Mouse (Mus musculus) limb, embryonic 11.5 days (tissue): ENCODE results near the gene Caprin2. TPM values are rescaled to one million over a fixed set of nuclear protein-coding genes. Genes with fewer than 3 reads are reported as not detected.
A peak's percentile ranks its signal among the peaks of the same experiment; 100 is the strongest.
"Not testable (repeated sequence)": the region's sequence is repeated elsewhere in the genome, so short reads cannot be mapped to it uniquely, and the experiment has no call there.

Experiments
- ATAC-seq: fragments of 200-750 bp; cut with Nextera tagmentation; 2 replicates; pipeline ENCODE4 v1.8.0; 2017; ENCODE audit warnings: low read depth; ENCODE audit not compliant: insufficient number of reproducible peaks, low FRiP score, low TSS enrichment
- DNase-seq: peaks from one replicate; pipeline ENCODE4 v3.0.0-alpha.2; 2015; ENCODE audit warnings: low spot score
- H3K27ac ChIP-seq: fragments of 300-500 bp; sonication (generic); replicated peaks from 2 replicates; pipeline ENCODE4 v1.5.1; 2014; ENCODE audit warnings: low read depth, mild to moderate bottlenecking, low read length
- H3K27me3 ChIP-seq: fragments of 300-500 bp; sonication (generic); 2 replicates; pipeline ENCODE4 v1.6.1; 2014; ENCODE audit warnings: mild to moderate bottlenecking, low read length, mixed read lengths; ENCODE audit not compliant: control insufficient read depth, insufficient read depth
- H3K36me3 ChIP-seq: fragments of 300-500 bp; sonication (generic); 2 replicates; pipeline ENCODE4 v1.6.1; 2014; ENCODE audit warnings: mild to moderate bottlenecking, low read length, moderate library complexity, mixed read lengths; ENCODE audit not compliant: control insufficient read depth, insufficient read depth
- H3K4me1 ChIP-seq: fragments of 300-500 bp; sonication (generic); 2 replicates; pipeline ENCODE4 v1.6.1; 2014; ENCODE audit warnings: low read length, mixed read lengths; ENCODE audit not compliant: control insufficient read depth, insufficient read depth
- H3K4me2 ChIP-seq: fragments of 300-500 bp; sonication (generic); 2 replicates; pipeline ENCODE4 v1.6.1; 2014; ENCODE audit warnings: low read depth, mild to moderate bottlenecking, moderate library complexity; ENCODE audit not compliant: severe bottlenecking
- H3K4me3 ChIP-seq: fragments of 300-500 bp; sonication (generic); 2 replicates; pipeline ENCODE4 v1.5.1; 2014; ENCODE audit warnings: low read depth, low read length
- H3K9ac ChIP-seq: fragments of 300-500 bp; sonication (generic); 2 replicates; pipeline ENCODE4 v1.6.1; 2014; ENCODE audit warnings: mild to moderate bottlenecking, low read length
- H3K9me3 ChIP-seq: fragments of 300-500 bp; sonication (generic); 2 replicates; pipeline ENCODE4 v1.6.1; 2016; ENCODE audit warnings: low read length; ENCODE audit not compliant: control insufficient read depth
- WGBS: fragments of 180-500 bp; shearing (Covaris S2); extraction: QIAGEN DNeasy Blood & Tissue Kit; methylation state at CpG from one replicate; pipeline ENCODE4 v1.1.7; 2014; 5-methylcytosine and 5-hydroxymethylcytosine counted together
- polyA plus RNA-seq: library from polyadenylated mRNA; unstranded; fragments of >200 nt; fragmentation: Nextera tagmentation; extraction: Ambion mirVana; gene quantifications from 2 replicates; pipeline ENCODE4 v1.2.1, GENCODE M21; 2014

The Caprin2 gene
- 10.8 and 12.3 TPM in 2 replicates for polyA plus RNA-seq

DNA sequence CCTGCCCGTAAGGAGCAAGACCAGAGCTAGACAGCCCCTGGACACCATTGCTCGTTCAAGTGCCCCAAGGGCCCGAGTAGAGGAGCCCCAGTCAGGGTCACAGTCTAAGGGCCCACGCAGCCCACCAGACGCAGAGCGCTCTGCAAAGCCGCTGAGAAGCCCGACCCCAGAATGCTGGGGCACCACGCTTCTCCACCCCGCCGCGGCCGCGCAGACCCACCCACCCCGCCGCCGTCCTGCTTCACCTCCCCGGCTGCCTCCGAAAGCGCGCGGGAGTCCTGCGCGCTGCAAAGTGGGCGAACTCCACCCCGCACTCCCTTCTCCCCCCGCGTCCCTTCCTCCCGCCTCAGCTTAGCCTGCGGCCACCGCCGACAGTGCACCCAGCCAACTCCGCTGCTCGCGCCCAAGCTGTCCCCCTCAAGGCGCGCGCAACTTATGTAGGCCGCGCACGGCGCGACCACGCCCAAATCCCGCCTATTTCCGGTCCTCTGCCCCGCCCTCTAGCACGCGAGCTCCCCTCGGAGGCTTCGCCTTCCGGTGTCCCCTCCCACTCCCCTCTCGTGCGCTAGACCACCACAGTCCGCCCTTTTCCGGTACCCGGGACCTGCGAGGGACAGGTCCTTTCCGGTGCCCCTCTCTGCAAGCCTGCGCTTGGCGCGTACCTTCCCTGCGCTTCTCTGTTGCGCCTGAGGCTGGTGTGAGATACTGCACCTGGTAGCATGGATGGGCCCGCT, at the start of gene Caprin2:
Gene Caprin2 (minus strand): TSS at position 465 of the 734 bp plus-strand sequence.
- peak within 1 kb of the TSS; percentile 78 for H3K9ac ChIP-seq

DNA sequence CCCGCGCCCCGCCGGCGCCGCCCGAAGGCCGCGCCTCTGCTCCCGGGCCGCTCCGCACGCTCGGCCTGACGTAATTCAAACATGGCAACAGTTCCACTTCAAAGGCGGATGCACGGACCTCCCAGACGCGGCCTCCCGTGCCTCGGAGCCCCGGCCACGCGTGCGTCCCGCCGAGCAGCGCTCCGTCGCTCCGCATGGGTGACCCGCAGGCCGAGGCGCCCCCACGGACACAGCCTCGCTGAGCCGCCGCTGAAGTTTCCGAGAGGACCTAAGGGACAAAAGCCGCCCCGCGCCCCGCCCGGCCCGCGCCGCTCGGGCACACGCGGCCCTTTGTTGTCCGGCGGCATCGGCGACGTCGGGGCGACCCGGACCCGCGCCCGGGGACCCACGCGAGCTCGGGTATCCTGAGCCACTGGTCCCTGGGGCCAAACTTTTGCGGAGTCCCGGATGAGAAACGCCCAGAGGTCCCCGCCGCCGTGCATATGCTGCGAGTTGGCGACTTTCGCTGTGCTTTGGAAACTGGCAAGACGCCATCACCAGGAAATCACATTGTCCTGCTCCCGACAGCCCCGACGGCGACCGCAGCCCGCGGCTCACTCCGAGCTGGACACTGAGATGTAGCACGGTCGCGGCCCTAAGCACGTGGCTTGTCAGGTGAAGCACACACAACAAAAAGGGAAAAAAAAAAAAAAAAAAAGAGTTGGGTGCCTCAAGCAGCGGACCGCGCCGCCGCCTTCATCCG, 48.9 kb upstream of the Caprin2 start:
- WGBS: under 1% methylated on average over 91 of the region's 92 CpGs
- peak; percentile 49 for ATAC-seq
- no peaks in the 10 kb centered on the region; the same call in 1 of the 2 replicates for H3K36me3 ChIP-seq

More for the DNA sequence above, at the start of gene Caprin2:
- peak; percentile 97 for DNase-seq
- H3K4me2 ChIP-seq: peak within 1 kb of the TSS; percentile 82
- H3K36me3 ChIP-seq: no peaks in the 10 kb centered on the region
- peak; percentile 99 for ATAC-seq
- no peaks in the 10 kb centered on the region for H3K27me3 ChIP-seq
- H3K4me1 ChIP-seq: 0 out of 2 replicates have a peak, but pooled peaks cover 2% of the 10 kb centered on the region
- H3K9me3 ChIP-seq: no peaks in the 10 kb centered on the region
- under 1% methylated on average over 65 of the region's 65 CpGs for WGBS
- peak within 1 kb of the TSS; percentile 74 for H3K4me3 ChIP-seq
- peak within 1 kb of the TSS; percentile 70 for H3K27ac ChIP-seq

DNA sequence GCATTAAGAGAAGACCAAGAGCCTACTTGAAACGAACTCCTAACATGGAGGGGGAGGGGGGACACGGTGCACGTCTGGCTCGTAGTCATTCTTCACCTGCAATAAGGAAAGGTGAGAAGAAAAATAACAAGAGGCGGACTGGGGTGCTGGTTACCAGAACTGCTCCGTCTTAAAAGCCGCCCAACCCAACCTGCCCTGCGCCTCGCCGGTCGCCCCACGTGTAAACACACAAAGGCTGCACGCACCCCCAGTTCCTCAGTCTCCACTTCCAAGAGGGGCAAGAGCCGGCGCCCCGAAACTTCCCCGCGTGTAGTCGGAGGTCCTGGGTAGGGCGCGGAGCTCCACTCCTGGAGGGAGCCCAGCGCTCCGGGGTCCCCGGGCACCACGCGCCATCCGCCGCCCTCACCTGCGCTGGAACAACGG, 48.3 kb upstream of the Caprin2 start:
- WGBS: 0% methylated on average over 30 of the region's 30 CpGs
- ATAC-seq (no peak), DNase-seq (no peak)

More for the DNA sequence above, 48.9 kb upstream of the Caprin2 start:
- Histone ChIP-seq H3K4me3 (peak overlapping the region; percentile 97), H3K4me2 (peak overlapping the region; percentile 62), H3K9me3 (no peaks in the 10 kb centered on the region), H3K4me1 (no peaks in the 10 kb centered on the region), H3K27ac (peak overlapping the region; percentile 89), H3K9ac (peak overlapping the region; percentile 98), H3K27me3 (no peaks in the 10 kb centered on the region)
- DNase-seq: peak; percentile 80

DNA sequence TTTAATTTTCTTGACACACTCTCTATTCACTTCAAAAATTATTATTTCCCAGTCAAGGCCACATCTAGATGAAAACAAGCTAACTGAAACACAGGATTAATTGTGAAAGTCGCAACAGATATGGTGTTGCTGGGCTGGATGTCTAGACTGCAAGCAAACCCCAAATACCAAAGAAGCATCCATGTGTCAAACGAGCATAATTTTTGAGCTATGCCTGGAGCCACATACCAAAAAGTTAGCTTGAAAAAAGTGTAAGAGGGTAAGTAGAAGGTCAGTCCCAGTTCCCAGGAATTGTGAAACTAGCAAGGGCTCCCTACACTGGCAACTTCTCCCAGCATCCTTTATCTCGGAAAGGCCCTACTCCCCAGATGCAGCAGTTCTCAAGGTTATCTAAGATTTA, 47.7 kb upstream of the Caprin2 start:
- H3K9ac ChIP-seq: peak overlapping the region; percentile 98
- WGBS: 29% methylated on average over 3 of the region's 3 CpGs
- no peak for ATAC-seq
- no peaks in the 10 kb centered on the region for H3K9me3 ChIP-seq
- no peaks in the 10 kb centered on the region for H3K4me1 ChIP-seq
- no peaks in the 10 kb centered on the region; the same call in 1 of the 2 replicates for H3K36me3 ChIP-seq
- peak overlapping the region; percentile 97 for H3K4me3 ChIP-seq
- H3K27ac ChIP-seq: no peak overlapping the region
- DNase-seq: peak; percentile 28
- peak overlapping the region; percentile 62 for H3K4me2 ChIP-seq
- no peaks in the 10 kb centered on the region for H3K27me3 ChIP-seq

More for the DNA sequence above, 48.3 kb upstream of the Caprin2 start:
- no peaks in the 10 kb centered on the region for H3K9me3 ChIP-seq
- peak overlapping the region; percentile 97 for H3K4me3 ChIP-seq
- peak overlapping the region; percentile 98 for H3K9ac ChIP-seq
- H3K4me2 ChIP-seq: peak overlapping the region; percentile 62
- H3K4me1 ChIP-seq: no peaks in the 10 kb centered on the region
- H3K27me3 ChIP-seq: no peaks in the 10 kb centered on the region
- no peaks in the 10 kb centered on the region; the same call in 1 of the 2 replicates for H3K36me3 ChIP-seq
- peak overlapping the region; percentile 89 for H3K27ac ChIP-seq

DNA sequence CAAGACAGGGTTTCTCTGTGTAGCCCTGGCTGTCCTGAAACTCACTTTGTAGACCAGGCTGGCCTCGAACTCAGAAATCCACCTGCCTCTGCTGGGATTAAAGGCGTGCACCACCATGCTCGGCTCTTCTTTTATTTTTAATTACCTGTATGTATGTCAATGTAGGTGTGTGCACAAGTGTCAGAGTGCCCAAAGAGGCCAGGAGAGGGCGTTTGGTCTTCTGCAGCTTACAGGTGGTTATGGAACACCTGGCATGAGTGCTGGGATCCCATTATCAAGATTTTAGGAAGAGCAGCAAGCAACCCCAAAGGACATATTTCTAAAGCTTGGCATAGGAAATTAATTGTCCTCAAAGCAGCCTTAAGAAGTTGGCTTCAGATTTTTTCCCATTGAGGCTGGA, 46.4 kb upstream of the Caprin2 start:
- ATAC-seq: no peak
- H3K4me3 ChIP-seq: no peak overlapping the region
- no peak overlapping the region for H3K4me2 ChIP-seq
- WGBS: 76% methylated on average over 4 of the region's 4 CpGs
- H3K4me1 ChIP-seq: no peaks in the 10 kb centered on the region
- H3K27ac ChIP-seq: no peak overlapping the region
- no peaks in the 10 kb centered on the region for H3K9me3 ChIP-seq
- H3K27me3 ChIP-seq: no peaks in the 10 kb centered on the region
- H3K9ac ChIP-seq: no peak overlapping the region
- no peaks in the 10 kb centered on the region; the same call in 1 of the 2 replicates for H3K36me3 ChIP-seq
- peak; percentile 32 for DNase-seq

DNA sequence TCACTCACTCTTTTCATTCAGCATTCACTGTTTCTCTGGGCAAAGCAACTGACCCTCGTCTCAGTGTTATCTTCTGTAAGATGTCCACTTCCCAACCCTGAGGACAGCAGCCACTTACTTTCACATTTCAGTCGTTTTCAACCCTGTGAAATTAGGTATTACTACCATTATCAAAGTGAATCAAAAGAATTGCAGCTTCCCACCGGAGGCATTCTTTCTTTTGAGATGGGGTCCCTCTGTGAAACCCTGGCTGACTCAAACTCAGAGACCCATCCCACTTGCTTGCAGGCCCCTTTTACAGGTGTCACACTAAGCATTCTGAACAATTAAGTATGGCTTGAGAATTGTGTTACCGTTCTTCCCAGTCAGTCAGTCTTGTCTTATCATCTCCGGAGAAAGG, 45.8 kb upstream of the Caprin2 start:
- H3K27ac ChIP-seq: no peak overlapping the region
- H3K9ac ChIP-seq: no peak overlapping the region
- no peaks in the 10 kb centered on the region for H3K4me1 ChIP-seq
- no peak overlapping the region for H3K4me2 ChIP-seq
- H3K36me3 ChIP-seq: no peaks in the 10 kb centered on the region; the same call in 1 of the 2 replicates
- H3K9me3 ChIP-seq: no peaks in the 10 kb centered on the region
- no peak overlapping the region for H3K4me3 ChIP-seq
- no peak for DNase-seq
- 76% methylated on average over 5 of the region's 5 CpGs for WGBS
- no peaks in the 10 kb centered on the region for H3K27me3 ChIP-seq
- no peak for ATAC-seq

DNA sequence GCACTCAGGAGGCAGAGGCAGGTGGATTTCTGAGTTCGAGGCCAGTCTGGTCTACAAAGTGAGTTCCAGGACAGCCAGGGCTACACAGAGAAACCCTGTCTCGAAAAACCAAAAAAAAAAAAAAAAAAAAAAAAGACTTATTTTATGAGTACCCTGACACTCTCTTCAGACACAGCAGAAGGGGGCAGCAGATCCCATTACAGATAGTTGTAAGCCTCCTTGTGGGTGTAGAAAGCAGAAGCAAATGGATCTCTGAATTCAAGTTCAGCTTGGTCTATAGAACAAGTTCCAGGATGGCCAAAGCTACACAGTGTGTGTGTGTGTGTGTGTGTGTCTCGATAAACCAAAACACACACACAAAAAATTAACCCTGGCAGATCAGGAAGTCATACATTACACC, 44.3 kb upstream of the Caprin2 start:
- not testable (repeated sequence) for H3K9me3 ChIP-seq, H3K36me3 ChIP-seq, H3K27me3 ChIP-seq, H3K4me2 ChIP-seq, ATAC-seq, H3K27ac ChIP-seq, H3K4me3 ChIP-seq, H3K4me1 ChIP-seq, H3K9ac ChIP-seq, DNase-seq
- WGBS: 93% methylated on average over 1 of the region's 3 CpGs

DNA sequence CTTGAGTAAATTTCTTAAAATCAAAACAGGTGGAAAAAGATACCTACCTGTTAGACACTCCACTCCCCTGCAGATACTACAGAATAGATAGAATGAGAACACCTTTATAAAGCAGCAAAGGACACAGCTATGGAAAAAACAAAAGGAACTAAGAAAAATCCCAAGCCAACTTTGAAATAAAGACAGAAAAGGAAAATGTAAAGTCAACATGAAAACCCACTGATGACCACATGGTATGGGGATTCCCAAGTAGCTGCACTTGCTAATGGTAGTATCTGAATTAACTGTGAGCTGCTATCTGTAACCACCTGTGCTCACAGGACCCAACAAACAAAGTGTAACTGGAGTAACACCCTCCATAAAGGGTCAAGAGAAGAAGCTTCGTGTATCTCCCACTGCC, 41.7 kb upstream of the Caprin2 start:
- DNase-seq (no peak), ATAC-seq (no peak)
- Histone ChIP-seq H3K27ac (no peak overlapping the region), H3K9ac (no peak overlapping the region), H3K27me3 (no peaks in the 10 kb centered on the region), H3K4me3 (no peak overlapping the region), H3K4me2 (no peak overlapping the region), H3K9me3 (no peaks in the 10 kb centered on the region), H3K4me1 (no peaks in the 10 kb centered on the region), H3K36me3 (peaks cover under 1% of the 10 kb centered on the region; the same call in 1 of the 2 replicates)
- WGBS: 30% methylated on average over 1 of the region's 1 CpGs
